Mouse (Mus musculus) hindbrain, embryonic 11.5 days (tissue): ENCODE data around the gene Gm49450. TPM values are rescaled to one million over a fixed set of nuclear protein-coding genes. Genes with fewer than 3 reads are reported as not detected.
"Not testable (repeated sequence)": the region's sequence is repeated elsewhere in the genome, so short reads cannot be mapped to it uniquely, and the experiment has no call there.

Experiments used
- ATAC-seq: fragments of 200-750 bp; cut with Nextera tagmentation; 2 replicates; pipeline ENCODE4 v1.8.0; 2017; ENCODE audit warnings: mild to moderate bottlenecking, moderate TSS enrichment, moderate library complexity; ENCODE audit not compliant: low FRiP score
- DNase-seq: peaks from one replicate; pipeline ENCODE4 v3.0.0-alpha.2; 2015; ENCODE audit warnings: low spot score
- H3K27ac ChIP-seq: fragments of 300-500 bp; sonication (generic); 2 replicates; pipeline ENCODE4 v1.5.1; 2014; ENCODE audit warnings: mild to moderate bottlenecking, low read depth, low read length
- H3K27me3 ChIP-seq: fragments of 300-500 bp; sonication (generic); 2 replicates; pipeline ENCODE4 v1.6.1; 2014; ENCODE audit warnings: mild to moderate bottlenecking, low read length, moderate library complexity, mixed read lengths; ENCODE audit not compliant: control insufficient read depth, insufficient read depth
- H3K36me3 ChIP-seq: fragments of 300-500 bp; sonication (generic); 2 replicates; pipeline ENCODE4 v1.6.1; 2014; ENCODE audit warnings: mild to moderate bottlenecking, low read length, moderate library complexity, mixed read lengths; ENCODE audit not compliant: control insufficient read depth, insufficient read depth
- H3K4me1 ChIP-seq: fragments of 300-500 bp; sonication (generic); replicated peaks from 2 replicates; pipeline ENCODE4 v1.6.1; 2014; ENCODE audit warnings: low read length, mixed read lengths; ENCODE audit not compliant: control insufficient read depth, insufficient read depth
- H3K4me2 ChIP-seq: fragments of 300-500 bp; sonication (generic); replicated peaks from 2 replicates; pipeline ENCODE4 v1.6.1; 2014; ENCODE audit warnings: mild to moderate bottlenecking, low read depth, low read length
- H3K4me3 ChIP-seq: fragments of 300-500 bp; sonication (generic); 2 replicates; pipeline ENCODE4 v1.5.1; 2014; ENCODE audit warnings: low read depth, low read length
- H3K9ac ChIP-seq: fragments of 300-500 bp; sonication (generic); 2 replicates; pipeline ENCODE4 v1.6.1; 2014; ENCODE audit warnings: low read depth, low read length
- H3K9me3 ChIP-seq: fragments of 300-500 bp; sonication (generic); 2 replicates; pipeline ENCODE4 v1.6.1; 2016; ENCODE audit warnings: low read length; ENCODE audit not compliant: control insufficient read depth
- whole genome bisulfite sequencing: fragments of 180-500 bp; shearing (Covaris S2); extraction: QIAGEN DNeasy Blood & Tissue Kit; methylation state at CpG from one replicate; pipeline ENCODE4 v1.1.7; 2014; 5-methylcytosine and 5-hydroxymethylcytosine counted together
- polyA plus RNA-seq: library from polyadenylated mRNA; unstranded; fragments of >200 nt; fragmentation: Nextera tagmentation; extraction: Ambion mirVana; gene quantifications from 2 replicates; pipeline ENCODE4 v1.2.1, GENCODE M21; 2014

Gene Gm49450
- polyA plus RNA-seq, 1 experiment from 2014 or later, result not detected

GRCm38 (mm10) chr15:98927566-98927965, 25.8 kb downstream of the Gm49450 start:
- Histone ChIP-seq H3K4me3 (no peak overlapping the region), H3K9ac (no peak overlapping the region), H3K27me3 (no peaks in the 10 kb centered on the region), H3K4me2 (no peak overlapping the region), H3K36me3 (no peaks in the 10 kb centered on the region), H3K4me1 (0 out of 2 replicates have a peak, but pooled peaks cover 2% of the 10 kb centered on the region), H3K9me3 (no peaks in the 10 kb centered on the region), H3K27ac (no peak overlapping the region)
- ATAC-seq (no peak), DNase-seq (no peak)
- WGBS, result 87% methylated on average over 5 of the region's 5 CpGs

GRCm38 (mm10) chr15:98924682-98925081, 28.7 kb downstream of the Gm49450 start:
- ATAC-seq (no peak), DNase-seq (no peak)
- no peak overlapping the region for H3K27ac ChIP-seq
- no peaks in the 10 kb centered on the region for H3K36me3 ChIP-seq
- 78% methylated on average over 3 of the region's 3 CpGs for WGBS
- no peaks in the 10 kb centered on the region for H3K27me3 ChIP-seq
- H3K9me3 ChIP-seq, result no peaks in the 10 kb centered on the region
- no peak overlapping the region for H3K4me2 ChIP-seq
- H3K4me3 ChIP-seq, result no peak overlapping the region
- no peak overlapping the region for H3K9ac ChIP-seq
- no peaks in the 10 kb centered on the region for H3K4me1 ChIP-seq

GRCm38 (mm10) chr15:98923031-98923537, 30.3 kb downstream of the Gm49450 start:
- H3K9ac ChIP-seq, result no peak overlapping the region
- H3K27ac ChIP-seq, result no peak overlapping the region
- H3K4me3 ChIP-seq, result no peak overlapping the region
- H3K36me3 ChIP-seq, result no peaks in the 10 kb centered on the region
- no peak overlapping the region for H3K4me2 ChIP-seq
- H3K4me1 ChIP-seq, result no peaks in the 10 kb centered on the region; the same call in 1 of the 2 replicates
- ATAC-seq (no peak), DNase-seq (no peak)
- 84% methylated on average over 2 of the region's 2 CpGs for WGBS
- no peaks in the 10 kb centered on the region for H3K27me3 ChIP-seq
- no peaks in the 10 kb centered on the region for H3K9me3 ChIP-seq

- 64% methylated on average over 3 of the region's 3 CpGs for WGBS
Measured at GRCm38 (mm10) chr15:98922581-98922980, 30.8 kb downstream of the Gm49450 start.

GRCm38 (mm10) chr15:98921510-98921909, 31.8 kb downstream of the Gm49450 start:
- Histone ChIP-seq H3K9me3 (no peaks in the 10 kb centered on the region), H3K36me3 (no peaks in the 10 kb centered on the region), H3K27ac (no peak overlapping the region), H3K4me2 (no peak overlapping the region), H3K4me3 (no peak overlapping the region), H3K27me3 (no peaks in the 10 kb centered on the region), H3K4me1 (peaks cover under 1% of the 10 kb centered on the region; the same call in 1 of the 2 replicates), H3K9ac (no peak overlapping the region)
- 87% methylated on average over 5 of the region's 5 CpGs for WGBS
- no peak for DNase-seq
- no peak for ATAC-seq

More at GRCm38 (mm10) chr15:98922581-98922980, 30.8 kb downstream of the Gm49450 start:
- Histone ChIP-seq H3K4me1 (no peaks in the 10 kb centered on the region; the same call in 1 of the 2 replicates), H3K4me2 (no peak overlapping the region; the same call in 1 of the 2 replicates), H3K27me3 (no peaks in the 10 kb centered on the region), H3K36me3 (no peaks in the 10 kb centered on the region), H3K9ac (no peak overlapping the region), H3K9me3 (no peaks in the 10 kb centered on the region), H3K4me3 (no peak overlapping the region), H3K27ac (no peak overlapping the region)
- DNase-seq, result no peak
- ATAC-seq, result no peak

GRCm38 (mm10) chr15:98918499-98918895, 34.9 kb downstream of the Gm49450 start:
- peak overlapping the region; percentile 38 for H3K4me2 ChIP-seq
- H3K9me3 ChIP-seq, H3K27me3 ChIP-seq, H3K4me1 ChIP-seq, H3K36me3 ChIP-seq, DNase-seq, ATAC-seq: not testable (repeated sequence)
- H3K4me3 ChIP-seq, result peak overlapping the region; percentile 80
- 22% methylated on average over 8 of the region's 8 CpGs for WGBS
- peak overlapping the region; percentile 11; the same call in 1 of the 2 replicates for H3K9ac ChIP-seq
- H3K27ac ChIP-seq, result peak overlapping the region; percentile 37; the same call in 1 of the 2 replicates

GRCm38 (mm10) chr15:98917538-98918498, 35.5 kb downstream of the Gm49450 start, which contains the start of gene Lmbr1l:
Lmbr1l (minus strand) TSS chr15:98918231.
- WGBS, result under 1% methylated on average over 81 of the region's 82 CpGs
- peak within 1 kb of the TSS; percentile 79 for H3K9ac ChIP-seq
- DNase-seq, result peak; percentile 98
- peak within 1 kb of the TSS; percentile 93 for H3K27ac ChIP-seq
- ATAC-seq, result peak; percentile 99
- peak within 1 kb of the TSS; percentile 69 for H3K4me2 ChIP-seq
- H3K9me3 ChIP-seq, result no peaks in the 10 kb centered on the region
- H3K4me1 ChIP-seq, result peaks cover 6% of the 10 kb centered on the region; the same call in 1 of the 2 replicates
- H3K4me3 ChIP-seq, result peak within 1 kb of the TSS; percentile 80
- no peaks in the 10 kb centered on the region for H3K27me3 ChIP-seq
- peaks cover 4% of the 10 kb centered on the region; the same call in 1 of the 2 replicates for H3K36me3 ChIP-seq

- Histone ChIP-seq H3K27ac (peak overlapping the region; percentile 93; the same call in 1 of the 2 replicates), H3K4me2 (peak overlapping the region; percentile 69), H3K9ac (peak overlapping the region; percentile 79), H3K36me3 (peaks cover 6% of the 10 kb centered on the region; the same call in 1 of the 2 replicates), H3K27me3 (no peaks in the 10 kb centered on the region), H3K9me3 (no peaks in the 10 kb centered on the region), H3K4me3 (peak overlapping the region; percentile 80), H3K4me1 (peaks cover 6% of the 10 kb centered on the region; the same call in 1 of the 2 replicates)
- DNase-seq, result no peak
- ATAC-seq, result peak; percentile 1; the same call in 1 of the 2 replicates
- WGBS, result under 1% methylated on average over 14 of the region's 14 CpGs
Measured at GRCm38 (mm10) chr15:98917091-98917490, 36.3 kb downstream of the Gm49450 start.
